Mouse (Mus musculus): ENCODE measurements around the gene Srf.
A peak's percentile ranks its signal among the peaks of the same experiment; 100 is the strongest.

The Srf gene

DNA sequence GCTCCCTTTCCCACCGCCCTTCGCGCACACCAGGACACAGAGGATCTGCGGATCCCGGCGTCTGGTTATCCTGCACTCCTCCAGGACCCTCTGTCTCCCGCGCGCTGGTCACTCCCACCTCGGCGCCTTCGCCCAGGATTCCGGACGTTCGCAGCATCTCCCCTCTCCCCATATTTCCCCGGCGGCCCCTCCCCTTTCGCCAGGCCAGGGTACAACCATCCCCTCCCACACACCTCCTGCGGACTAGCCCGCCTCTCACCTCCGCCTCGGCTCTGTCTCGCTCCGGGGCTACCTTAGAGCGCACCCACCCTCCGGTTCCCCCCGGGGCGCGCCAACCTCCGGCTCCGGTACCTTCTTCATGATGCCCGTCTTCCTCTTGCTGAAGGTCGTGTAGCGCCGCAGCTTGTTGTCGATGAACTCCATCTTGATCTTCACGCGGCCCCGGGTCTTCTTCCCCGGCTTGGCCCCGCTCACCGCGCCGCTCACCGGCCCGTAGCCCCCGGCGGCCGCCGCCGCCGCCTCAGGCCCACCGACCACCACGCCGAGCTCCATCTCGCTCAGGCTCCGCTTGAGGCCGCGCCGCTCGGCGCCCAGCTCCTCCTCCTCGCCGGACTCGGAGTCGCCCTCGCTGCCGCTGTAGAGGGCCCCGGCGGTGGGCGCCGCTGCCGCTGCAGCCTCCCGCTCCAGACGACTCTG is 850 bp downstream of the Srf start:
- DNase-seq, result peak; percentile 57

DNA sequence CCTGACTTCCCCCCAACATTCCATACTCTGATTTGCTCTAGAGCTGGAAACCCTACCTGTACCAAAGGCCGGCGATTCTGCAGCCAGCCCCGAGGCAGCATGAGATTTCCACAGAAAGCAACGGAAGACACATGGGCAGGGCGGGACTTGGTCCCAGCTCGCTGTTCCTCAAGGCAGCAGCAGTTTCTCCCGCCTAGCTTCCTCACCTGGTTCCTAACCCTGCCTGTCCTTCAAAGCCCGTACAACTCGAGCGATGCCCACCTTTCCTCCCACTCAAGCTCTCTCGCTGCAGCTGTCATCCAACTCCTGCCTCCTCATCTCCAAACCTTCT is 1.4 kb downstream of the Srf start:
- DNase-seq, result no peak

DNA sequence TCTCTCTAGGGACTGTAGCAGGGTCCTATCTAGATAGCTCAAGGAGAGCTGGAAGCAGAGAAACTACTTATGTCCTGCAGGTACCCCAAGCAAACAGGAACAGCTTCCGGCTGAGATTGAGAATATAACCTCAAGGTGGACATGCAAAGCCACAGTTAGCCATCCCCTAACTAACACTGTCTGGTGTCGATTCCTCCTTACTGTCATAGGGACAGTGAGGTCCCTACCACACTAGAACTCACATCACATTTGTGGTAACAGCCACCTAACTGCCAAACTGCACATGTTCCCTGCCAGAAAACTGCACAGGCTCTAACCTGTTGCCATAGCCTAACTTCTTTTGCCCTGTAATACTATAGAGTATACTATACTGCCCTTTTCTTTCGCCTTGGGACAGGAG is 2.0 kb downstream of the Srf start:
- no peak for DNase-seq

DNA sequence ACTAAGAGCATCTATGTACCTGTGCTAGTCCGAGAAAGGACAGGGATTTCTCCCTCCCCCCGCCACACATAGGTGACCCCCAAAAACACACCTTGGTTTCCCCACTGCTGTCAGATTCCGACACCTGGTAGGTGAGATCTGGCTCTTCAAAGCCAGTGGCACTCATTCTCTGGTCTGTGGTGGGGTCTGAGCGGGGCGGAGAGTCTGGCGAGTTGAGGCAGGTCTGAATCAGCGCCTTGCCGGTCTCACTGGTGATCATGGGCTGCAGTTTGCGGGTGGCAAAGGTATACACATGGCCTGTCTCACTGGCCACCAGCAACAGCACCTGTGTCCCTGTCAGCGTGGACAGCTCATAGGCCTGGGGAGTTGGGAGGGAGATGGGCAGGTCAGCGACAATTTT is 2.5 kb downstream of the Srf start:
- DNase-seq, result no peak

DNA sequence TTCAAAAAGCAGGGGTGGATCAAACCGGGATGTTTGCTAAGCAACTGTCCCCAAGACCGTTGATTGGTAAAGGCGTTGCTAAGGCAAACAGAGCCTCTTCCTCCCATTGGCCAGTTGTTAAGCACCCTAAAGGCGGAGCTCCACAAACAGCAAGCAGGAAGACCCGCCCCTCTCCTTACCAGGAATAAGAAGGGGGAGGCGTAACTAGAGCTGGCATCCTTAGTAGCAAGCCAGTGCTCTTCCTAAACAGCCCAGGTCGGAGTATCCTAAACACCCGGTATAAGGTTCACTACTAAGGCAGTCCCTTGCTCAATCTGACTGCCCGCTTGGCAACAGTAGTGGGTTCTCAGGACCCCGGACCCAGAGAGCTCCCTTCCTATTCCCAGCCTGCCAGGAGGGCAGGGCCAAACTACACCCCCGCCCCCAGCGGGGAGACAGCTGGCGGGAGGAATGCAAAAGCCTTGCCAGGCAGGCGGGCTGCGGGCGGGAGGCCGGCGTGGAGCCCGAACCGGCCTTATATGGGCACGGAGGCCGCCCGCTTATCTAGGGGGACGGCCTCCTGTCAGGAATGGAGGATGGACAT is 3.0 kb downstream of the Srf start:
- peak; percentile 97 for DNase-seq

DNA sequence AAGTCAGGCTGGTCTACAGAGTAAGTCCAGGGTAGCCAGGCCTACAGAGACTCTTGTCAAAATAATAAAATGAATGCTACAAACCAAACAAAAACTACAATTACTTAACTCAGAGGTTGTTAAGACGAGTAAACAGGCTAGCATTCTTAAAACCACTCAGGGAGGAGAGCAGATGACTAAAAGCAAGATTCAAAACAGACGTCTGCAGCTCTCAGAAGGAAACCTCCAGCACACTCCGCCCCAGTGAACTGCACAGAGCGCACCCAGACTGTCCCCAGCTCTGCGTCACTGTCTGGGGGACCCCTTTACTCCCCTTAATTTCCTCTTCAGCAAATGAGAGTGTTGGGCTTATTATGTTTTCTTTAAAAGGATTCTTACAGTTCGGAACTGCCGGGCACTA is 3.8 kb downstream of the Srf start:
- DNase-seq, result no peak

DNA sequence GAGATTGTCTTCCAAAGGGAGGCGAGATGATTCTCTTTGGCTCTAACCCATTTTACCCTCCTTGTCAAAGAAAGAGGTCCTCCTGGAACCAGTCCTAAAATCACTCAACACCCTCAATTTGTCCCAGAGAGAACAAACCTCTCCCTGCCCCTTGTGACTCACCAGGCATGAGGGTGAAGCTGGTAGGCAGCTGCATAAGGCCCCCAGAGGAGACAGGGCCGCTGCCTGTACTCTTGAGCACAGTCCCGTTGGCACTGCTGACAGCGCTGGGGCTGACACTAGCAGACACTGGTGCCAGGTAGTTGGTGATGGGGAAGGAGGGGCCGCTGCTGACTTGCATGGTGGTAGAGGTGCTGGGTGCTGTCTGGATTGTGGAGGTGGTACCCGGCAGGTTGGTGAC is 4.6 kb downstream of the Srf start:
- no peak for DNase-seq

DNA sequence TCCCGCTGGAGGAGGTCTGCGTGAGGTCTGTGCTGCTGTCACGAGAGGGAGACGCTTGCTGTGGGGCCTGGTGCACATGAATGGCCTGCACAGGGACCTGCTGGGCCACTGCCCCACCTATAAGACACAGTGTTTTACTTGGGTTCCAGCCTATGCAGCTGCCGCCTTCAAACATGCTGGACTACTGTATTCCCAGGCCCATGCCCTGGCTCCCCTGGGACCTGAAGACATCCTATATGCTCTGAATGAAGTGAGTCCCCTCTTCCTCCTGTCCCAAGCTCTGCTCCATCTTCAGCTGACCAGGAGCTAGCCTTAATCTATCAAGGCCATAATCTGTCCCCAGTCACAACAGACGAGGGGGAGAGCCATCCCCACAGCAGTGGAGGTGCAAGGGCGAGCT is 5.1 kb downstream of the Srf start:
- DNase-seq, result no peak

DNA sequence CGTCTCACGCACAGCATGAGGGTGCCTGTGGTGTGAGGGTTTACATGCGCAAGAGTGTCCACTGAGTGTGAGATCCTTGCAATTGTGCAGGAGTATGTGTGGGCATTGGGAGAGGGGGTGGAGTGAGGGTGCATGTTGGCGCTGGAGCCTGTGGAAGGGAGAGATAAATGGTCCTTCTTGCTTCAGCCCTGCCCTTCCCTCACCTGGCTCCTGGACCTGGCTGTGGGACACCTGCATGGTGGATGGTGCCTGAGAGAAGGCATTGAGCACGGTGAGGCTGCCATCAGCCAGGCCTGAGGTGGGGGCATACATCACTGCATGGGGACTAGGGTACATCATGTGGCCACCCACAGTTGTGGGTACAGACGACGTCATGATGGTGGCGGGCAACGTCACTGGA is 6.3 kb downstream of the Srf start:
- no peak for DNase-seq

DNA sequence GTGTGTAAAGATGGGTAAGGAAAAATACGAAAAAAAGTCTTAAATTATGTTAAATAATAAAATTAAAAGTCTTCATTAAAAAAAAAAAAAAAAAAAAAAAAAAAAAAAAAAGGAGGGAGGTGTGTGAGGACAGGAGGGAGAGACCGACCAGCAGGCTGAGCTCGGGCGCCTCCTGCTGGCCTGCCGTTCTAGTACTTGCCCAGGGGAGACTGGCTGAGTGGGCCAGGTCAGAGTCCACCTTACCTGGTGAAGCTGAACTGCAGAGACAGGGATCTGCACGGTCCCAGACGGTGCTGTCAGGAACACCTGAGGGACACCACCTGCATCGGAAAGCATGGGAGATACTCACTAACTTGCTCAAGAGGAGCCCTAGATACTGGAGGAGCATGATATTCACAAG is 6.8 kb downstream of the Srf start:
- peak; percentile 69 for DNase-seq

DNA sequence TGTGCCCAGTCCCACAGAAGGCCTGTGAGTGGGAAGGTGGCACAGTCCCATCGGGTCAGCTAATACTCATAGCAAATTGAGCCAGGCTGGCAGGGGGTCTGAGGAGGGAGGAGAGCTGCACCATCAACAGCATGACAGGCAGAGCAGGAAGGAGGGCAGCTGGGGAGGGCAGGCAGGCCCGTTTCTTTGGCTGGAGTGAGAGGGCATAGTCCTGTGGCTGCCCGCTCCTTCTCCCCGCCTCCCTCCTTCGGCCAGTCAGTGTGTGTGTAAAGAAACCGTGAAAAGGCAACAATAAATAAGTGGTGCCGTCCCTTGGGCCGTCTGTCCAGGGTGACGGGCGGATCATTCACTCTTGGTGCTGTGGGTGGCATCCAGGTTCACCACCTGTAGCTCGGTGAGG is 7.2 kb downstream of the Srf start:
- DNase-seq, result no peak

DNA sequence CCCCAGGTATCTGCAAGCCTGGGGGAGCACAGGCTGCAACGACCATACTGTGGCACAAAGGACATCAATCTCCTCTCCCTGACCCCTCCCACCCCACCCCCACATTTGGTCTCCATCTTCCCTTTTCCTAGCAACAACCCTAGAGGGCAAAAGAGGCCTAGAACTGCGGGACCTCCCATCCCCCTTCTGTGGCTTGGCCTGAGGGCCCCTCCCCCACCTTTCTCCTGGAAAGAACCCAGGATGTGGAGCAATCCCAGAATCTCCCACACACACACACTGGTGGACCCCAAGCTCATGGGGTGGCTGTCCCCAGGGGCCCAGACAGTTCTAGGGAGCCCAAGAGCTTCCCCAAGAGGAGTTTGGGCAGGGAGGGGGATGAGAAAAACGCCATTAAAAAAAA is 8.1 kb downstream of the Srf start:
- peak; percentile 34 for DNase-seq

DNA sequence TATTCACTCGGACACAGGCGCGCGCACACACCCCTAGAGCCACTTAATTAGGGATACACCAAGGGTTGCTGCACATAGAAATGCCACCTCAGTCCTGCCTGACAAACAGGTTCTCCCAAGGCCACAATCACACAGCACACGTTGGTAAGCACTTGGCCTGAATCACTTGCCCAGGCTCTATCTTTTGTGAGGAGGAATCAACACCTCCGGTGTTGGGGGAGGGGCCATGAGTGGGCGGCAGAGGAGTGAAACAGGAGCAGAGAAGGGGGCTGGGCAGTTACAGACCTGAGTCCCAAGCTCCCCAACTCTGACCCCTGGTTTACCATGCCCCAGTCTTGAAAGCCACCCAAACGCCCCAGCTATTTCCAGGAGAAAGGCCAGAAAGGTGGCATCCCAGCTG is 9.0 kb downstream of the Srf start:
- peak; percentile 15 for DNase-seq

DNA sequence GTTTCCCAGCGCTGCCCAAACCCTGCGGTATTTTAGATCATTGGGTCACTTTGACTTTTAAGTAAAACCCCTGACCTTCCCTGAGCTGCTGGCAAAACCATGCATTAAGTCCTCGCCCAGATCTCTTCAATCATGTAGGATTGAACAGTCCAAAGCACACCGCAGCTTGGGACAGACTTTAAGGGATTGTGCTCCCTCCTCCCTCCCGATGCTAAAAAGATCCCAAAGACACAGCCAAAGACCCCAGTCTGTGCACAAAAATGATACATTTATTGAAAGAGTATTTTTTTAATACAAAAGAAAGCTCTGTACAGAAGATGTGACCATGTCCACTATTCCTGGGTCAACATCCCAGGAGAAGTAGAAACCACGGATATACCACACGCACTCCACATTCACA is 9.4 kb downstream of the Srf start:
- no peak for DNase-seq

DNA sequence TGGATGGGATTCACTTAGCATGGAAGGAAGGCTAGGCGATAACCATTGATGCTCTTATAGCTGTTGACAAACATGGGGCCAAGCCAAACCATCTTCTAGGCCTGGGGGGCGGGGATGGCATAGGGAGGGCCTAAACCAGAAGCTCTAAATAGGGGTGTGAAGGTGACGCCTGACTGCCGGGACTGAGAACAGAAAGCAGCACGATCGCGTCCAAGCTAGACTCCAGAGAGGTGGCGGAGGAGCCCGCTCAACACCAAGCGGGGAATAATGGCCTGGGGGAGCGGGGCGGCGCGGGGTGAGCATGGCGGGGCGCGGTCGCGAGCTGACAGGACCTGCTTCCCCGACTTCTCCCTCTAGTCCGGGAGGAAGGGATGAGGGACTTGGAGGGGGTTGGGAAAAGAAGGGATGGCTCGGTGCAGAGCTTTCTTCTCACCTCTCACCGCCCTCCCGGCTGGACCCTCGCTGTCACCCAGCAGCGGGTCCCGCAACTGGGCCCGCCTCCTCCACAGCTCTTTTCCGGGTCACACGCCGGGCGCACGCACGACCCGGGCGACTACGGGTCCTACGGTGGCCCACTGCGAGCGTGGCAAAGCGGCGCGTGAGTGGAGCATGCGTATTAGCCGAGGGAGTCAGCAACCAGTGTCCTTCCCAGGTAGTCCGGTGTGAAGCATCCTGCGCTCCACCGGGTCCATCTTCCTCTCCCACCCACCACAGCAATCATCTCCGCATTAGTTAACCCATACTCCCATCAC is 10.0 kb downstream of the Srf start, which contains the start of gene Cul9:
Cul9 (minus strand) TSS at position 576 of the 752 bp plus-strand sequence.
- peak; percentile 77 for DNase-seq

DNA sequence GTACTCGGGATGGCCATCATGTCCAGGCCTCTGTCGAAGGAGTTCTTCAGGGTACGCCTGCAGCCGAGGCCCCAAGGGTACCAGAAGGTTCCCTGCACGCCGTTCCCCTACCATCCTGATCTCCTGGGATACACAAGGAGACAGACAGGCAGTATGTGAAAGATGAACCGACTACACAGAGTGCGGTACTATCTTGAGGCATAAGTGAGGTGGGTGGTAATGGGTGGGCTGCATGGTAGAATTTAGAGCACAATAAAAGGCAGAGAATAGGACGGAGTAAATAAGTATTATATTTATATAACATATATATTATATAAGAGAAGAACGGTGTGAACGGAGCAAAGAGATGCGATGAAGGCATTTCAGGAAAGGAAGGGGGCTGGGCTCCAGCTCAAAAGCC is 12.3 kb downstream of the Srf start:
- DNase-seq, result no peak

DNA sequence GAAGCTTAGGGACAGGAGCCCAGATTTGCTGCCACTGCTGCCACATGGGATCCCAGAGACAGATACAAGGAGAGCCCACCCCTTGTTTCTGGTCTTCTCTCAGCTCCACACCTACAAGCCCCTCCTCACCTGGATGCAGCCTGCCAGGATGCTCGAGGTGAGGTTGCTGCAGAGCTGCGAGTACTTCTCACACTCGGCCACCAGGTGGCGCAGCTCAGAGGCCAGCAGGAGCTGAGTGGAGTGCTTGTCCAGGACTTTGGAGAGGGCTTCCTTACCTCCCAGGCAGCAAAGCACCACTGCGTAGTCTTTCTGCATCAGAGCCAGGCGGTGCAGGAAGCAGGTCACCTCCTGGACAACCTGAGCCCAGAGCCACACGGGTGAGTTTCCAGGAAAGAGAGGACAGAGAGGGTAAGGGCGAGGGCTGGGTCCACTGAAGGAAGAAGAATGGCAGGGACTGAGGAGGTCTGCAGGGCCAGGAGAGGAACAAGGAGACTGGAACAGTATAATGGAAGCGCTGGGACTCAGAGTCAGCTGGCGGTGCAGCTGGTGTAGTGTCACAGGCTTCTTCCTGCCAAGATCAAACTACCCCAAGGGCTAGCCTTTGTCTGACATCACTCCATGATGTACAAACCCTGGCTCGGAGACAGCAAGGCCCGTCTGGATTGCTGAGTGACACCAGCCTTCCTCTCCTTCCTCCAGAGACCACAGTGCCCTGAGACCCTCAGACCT is 30.2 kb downstream of the Srf start:
- DNase-seq, result peak; percentile 84

DNA sequence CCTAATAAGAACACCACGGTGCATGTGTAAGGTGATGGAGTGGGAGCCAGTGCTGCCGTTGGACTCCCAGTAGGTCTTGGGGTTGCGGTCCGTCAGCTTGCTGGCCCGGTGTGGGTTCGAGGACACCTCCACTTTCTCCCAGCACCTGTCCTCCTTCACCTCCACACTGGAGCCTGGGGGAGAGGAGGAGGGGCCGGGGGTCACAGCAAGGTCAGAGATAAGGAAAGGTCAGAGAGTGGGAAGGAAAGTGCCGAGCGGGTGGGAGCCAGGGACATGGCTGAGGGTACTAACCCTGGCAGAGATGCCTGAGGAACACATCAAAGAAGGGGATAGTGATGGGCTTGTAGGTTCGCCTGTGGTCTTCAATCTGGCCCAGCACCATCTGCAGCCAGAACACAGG is 30.9 kb downstream of the Srf start:
- no peak for DNase-seq

DNA sequence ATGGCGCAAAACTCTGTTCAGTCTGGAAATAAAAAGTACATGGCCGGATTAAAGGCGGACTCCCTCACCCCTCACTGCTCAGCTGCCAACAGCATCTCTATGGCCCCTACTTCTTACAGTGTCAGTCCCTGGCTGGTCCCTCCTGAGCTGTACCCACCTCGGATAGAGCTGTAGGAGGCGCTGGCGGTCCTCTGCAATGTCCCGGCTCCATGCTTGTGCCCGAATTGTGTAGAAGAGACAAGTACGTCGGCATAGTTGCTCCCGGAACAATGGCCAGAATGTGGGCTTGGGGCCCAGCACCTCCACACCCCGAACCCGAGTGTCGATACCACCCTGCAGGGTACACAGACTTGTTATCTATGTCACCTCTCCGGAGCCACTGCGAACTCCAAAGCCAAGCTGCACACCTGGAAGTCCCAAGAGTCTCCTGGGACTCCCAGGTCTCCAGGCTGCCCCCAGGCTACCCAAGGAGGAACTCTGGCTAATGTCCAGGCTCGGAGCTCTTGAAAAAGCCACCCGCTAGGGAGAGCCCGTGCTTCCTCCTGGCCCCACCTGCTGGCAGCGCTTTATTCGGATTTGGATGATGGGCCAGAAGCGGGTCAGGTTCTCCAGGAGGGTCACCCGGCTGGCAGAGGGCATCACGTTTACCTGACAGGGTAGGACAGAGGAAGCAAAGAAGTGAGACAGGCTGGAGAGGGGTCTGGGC is 33.9 kb downstream of the Srf start:
- DNase-seq, result peak; percentile 34

DNA sequence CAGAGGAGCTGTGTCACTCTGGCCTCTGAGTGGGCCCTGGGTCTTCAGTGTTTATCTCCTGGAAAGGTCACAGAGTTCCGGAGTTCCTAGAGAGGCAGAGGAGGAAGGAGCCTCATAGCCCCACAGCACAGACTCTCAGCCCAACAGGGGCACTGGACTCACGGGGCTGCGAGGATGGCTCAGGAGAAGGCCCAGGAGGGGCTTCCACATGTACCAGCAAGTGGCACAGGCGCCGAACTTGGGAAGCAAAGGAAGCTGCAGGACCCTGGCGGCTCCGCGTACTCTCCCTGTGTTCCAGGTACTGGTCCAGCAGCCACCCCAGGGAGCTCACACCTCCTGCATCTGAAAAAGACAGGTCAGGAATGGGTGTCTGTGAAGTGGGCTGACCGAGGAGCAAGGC is 34.8 kb downstream of the Srf start:
- no peak for DNase-seq

DNA sequence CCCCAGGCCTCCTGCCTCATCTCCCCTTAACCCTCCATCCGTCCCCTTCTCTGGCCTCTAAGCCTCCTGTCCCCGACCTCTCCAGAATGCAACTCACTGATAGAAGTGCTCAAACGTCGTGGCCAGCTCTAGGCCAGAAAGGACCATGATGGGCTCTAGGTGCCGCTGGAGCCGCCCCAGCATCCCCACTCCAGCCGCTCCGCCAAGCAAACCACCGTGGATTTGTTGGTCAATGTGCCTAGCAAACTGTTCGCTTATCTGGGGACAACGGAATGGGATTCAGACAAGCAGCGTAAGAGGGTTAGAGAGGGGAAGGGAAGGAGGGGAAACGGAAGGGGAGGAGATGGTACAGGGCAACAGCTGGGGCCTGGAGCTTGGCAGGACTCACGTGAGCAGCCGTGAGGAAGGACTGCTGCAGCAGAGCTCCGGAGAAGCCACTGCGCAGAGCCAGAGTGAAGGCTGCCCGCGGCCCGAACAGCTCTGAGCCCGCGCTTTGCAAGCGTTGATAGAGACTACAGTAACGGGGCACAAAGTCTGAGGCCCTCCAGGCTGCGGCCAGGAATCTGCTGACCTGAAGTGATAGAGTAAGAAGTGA is 35.5 kb downstream of the Srf start:
- DNase-seq, result no peak

DNA sequence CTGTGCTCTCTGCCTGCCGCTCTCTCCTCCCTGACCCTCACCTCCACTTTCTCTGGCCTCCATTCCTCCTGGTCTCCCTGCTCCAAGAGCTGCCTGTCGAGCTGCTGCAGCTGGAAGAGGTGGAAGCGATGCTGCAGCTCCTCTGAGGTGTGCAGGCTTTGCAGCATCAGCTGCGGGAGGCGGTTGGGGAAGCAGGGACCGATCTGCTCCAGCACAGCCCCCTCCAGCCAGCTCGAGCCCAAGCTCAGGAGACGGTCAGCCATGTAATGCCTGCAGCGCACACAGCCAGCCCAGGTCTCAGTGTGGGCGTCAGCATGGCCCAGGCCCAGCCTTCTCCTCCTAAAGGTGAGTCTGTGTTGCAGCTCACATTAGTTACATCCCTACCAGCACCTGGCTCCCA is 36.0 kb downstream of the Srf start:
- no peak for DNase-seq

DNA sequence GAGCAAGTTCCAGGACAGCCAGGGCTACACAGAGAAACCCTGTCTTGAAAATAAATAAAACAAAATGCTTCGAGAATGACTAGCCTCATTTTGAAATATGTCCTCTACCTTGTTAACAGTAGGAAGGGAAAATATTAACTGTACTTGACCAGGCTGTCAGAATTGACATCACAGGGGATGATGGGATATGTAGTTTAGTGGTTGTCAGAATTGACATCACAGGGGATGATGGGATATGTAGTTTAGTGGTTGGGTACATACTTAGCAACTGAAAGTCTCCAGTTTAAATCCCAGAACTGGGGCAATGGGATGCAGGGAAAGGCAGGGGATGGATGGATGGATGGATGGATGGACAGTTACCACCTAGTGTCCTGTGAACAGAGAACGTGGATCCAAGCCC is 42.6 kb downstream of the Srf start:
- DNase-seq, result no peak
